Mouse (Mus musculus) heart, adult 2 months (tissue): Measurements from ENCODE around the gene Tlk2.

Source experiments
- CTCF ChIP-seq: fragments of 200-600 bp; IDR thresholded peaks from 2 replicates; pipeline ENCODE4 v1.8.1; 2022; ENCODE audit warnings: antibody characterized with exemption, mild to moderate bottlenecking, moderate library complexity
- EP300 ChIP-seq: fragments of 200-500 bp; IDR thresholded peaks from 2 replicates; pipeline ENCODE4 v1.6.1; 2011; ENCODE audit warnings: low read depth, low read length, control low read depth; ENCODE audit not compliant: insufficient read depth
- POLR2A ChIP-seq: fragments of 200-500 bp; IDR thresholded peaks from 2 replicates; pipeline ENCODE4 v1.6.1; 2011; ENCODE audit warnings: mild to moderate bottlenecking, low read depth, low read length, control low read depth; ENCODE audit not compliant: insufficient read depth

GRCm38 (mm10) chr11:105292124-105293071 is 113.8 kb downstream of the Tlk2 start, which contains the start of gene Mrc2:
- TF ChIP-seq CTCF (no peak), EP300 (no peak), POLR2A (peak; percentile 68)
